Mouse (Mus musculus): ENCODE data around the gene Vcl.

Vcl gene

GRCm38 (mm10) chr14:20997548-20997947 is 68.3 kb downstream of the Vcl start:
- in situ Hi-C loops (cut with MboI; ENCODE audit: low sequenced_read_pairs): no loop called here

GRCm38 (mm10) chr14:20999617-21000016 is 70.4 kb downstream of the Vcl start:
- in situ Hi-C loops (cut with MboI; ENCODE audit: low sequenced_read_pairs): no loop called here

GRCm38 (mm10) chr14:21013800-21014334 is 84.7 kb downstream of the Vcl start:
- in situ Hi-C loops (cut with MboI; ENCODE audit: low sequenced_read_pairs): no loop called here

- in situ Hi-C loops (cut with MboI; ENCODE audit: low sequenced_read_pairs): no loop called here
Observed at GRCm38 (mm10) chr14:21017871-21018270, 88.7 kb downstream of the Vcl start.

- in situ Hi-C loops (cut with MboI; ENCODE audit: low sequenced_read_pairs): no loop called here
Observed at GRCm38 (mm10) chr14:21018977-21019376, 89.8 kb downstream of the Vcl start.

GRCm38 (mm10) chr14:21020435-21020834 is 91.2 kb downstream of the Vcl start:
- in situ Hi-C loops (cut with MboI; ENCODE audit: low sequenced_read_pairs): no loop called here

GRCm38 (mm10) chr14:21027542-21027941 is 98.3 kb downstream of the Vcl start:
- in situ Hi-C loops (cut with MboI; ENCODE audit: low sequenced_read_pairs): no loop called here

GRCm38 (mm10) chr14:21029025-21029659 is 99.9 kb downstream of the Vcl start:
- in situ Hi-C loops (cut with MboI; ENCODE audit: low sequenced_read_pairs): no loop called here

- in situ Hi-C loops (cut with MboI; ENCODE audit: low sequenced_read_pairs): no loop called here
Observed at GRCm38 (mm10) chr14:21031783-21032511, 102.7 kb downstream of the Vcl start.

- in situ Hi-C loops (cut with MboI; ENCODE audit: low sequenced_read_pairs): no loop called here
Observed at GRCm38 (mm10) chr14:21034271-21034670, 105.1 kb downstream of the Vcl start.

GRCm38 (mm10) chr14:21034791-21035190 is 105.6 kb downstream of the Vcl start:
- in situ Hi-C loops (cut with MboI; ENCODE audit: low sequenced_read_pairs): no loop called here

- in situ Hi-C loops (cut with MboI; ENCODE audit: low sequenced_read_pairs): no loop called here
Observed at GRCm38 (mm10) chr14:21039077-21039476, 109.9 kb downstream of the Vcl start.

- in situ Hi-C loops (cut with MboI; ENCODE audit: low sequenced_read_pairs): no loop called here
Observed at GRCm38 (mm10) chr14:21039623-21040022, 110.4 kb downstream of the Vcl start.

- in situ Hi-C loops (cut with MboI; ENCODE audit: low sequenced_read_pairs): no loop called here
Observed at GRCm38 (mm10) chr14:21047840-21048239, 118.6 kb downstream of the Vcl start.

- in situ Hi-C loops (cut with MboI; ENCODE audit: low sequenced_read_pairs): no loop called here
Observed at GRCm38 (mm10) chr14:21048879-21049278, 119.7 kb downstream of the Vcl start.

- in situ Hi-C loops (cut with MboI; ENCODE audit: low sequenced_read_pairs): no loop called here
Observed at GRCm38 (mm10) chr14:21050734-21051133, 121.5 kb downstream of the Vcl start.

GRCm38 (mm10) chr14:21051380-21052111 is 122.3 kb downstream of the Vcl start:
- in situ Hi-C loops (cut with MboI; ENCODE audit: low sequenced_read_pairs): no loop called here

GRCm38 (mm10) chr14:21052112-21052780 is 123.0 kb downstream of the Vcl start, which contains the start of the genes Ap3m1 and Adk:
Ap3m1 (minus strand) TSS chr14:21052508.
Adk (plus strand) TSS chr14:21052574.
- in situ Hi-C loops (cut with MboI; ENCODE audit: low sequenced_read_pairs): no loop called here

GRCm38 (mm10) chr14:21052781-21053130 is 123.6 kb downstream of the Vcl start:
- in situ Hi-C loops (cut with MboI; ENCODE audit: low sequenced_read_pairs): no loop called here

- in situ Hi-C loops (cut with MboI; ENCODE audit: low sequenced_read_pairs): no loop called here
Observed at GRCm38 (mm10) chr14:21053151-21053550, 124.0 kb downstream of the Vcl start.

- in situ Hi-C loops (cut with MboI; ENCODE audit: low sequenced_read_pairs): no loop called here
Observed at GRCm38 (mm10) chr14:21053586-21053985, 124.4 kb downstream of the Vcl start.
